Mouse (Mus musculus) CH12.LX (cell line): ENCODE data around the gene Kdm4b.

Source experiments
- CTCF ChIP-seq, 2 experiments: IDR thresholded peaks in 1 of 2; conservative IDR thresholded peaks in 1 of 2; 2 replicates each; pipeline ENCODE4 v1.5.1; 2011 to 2012; ENCODE audit warnings: low read depth in 2 of 2, low read length in 2 of 2, improper control_type of control experiment in 1 of 2, inconsistent platforms in 1 of 2, mild to moderate bottlenecking in 1 of 2, moderate library complexity in 1 of 2
- EP300 ChIP-seq: IDR thresholded peaks from 2 replicates; pipeline ENCODE4 v1.6.1; 2011; ENCODE audit warnings: low read length, improper control_type of control experiment
- MYC ChIP-seq: IDR thresholded peaks from 2 replicates; pipeline ENCODE4 v1.6.1; 2011; ENCODE audit warnings: low read depth, mild to moderate bottlenecking, improper control_type of control experiment, low read length
- NELFE ChIP-seq: IDR thresholded peaks from 2 replicates; pipeline ENCODE4 v1.6.1; 2011; ENCODE audit warnings: low read depth, low read length, improper control_type of control experiment
- POLR2A ChIP-seq: IDR thresholded peaks from 2 replicates; pipeline ENCODE4 v1.6.1; 2011; ENCODE audit warnings: low read depth, mild to moderate bottlenecking, improper control_type of control experiment, low read length
- RCOR1 ChIP-seq: conservative IDR thresholded peaks from 2 replicates; pipeline ENCODE4 v1.6.1; 2012; ENCODE audit warnings: low read depth, mild to moderate bottlenecking, inconsistent platforms, low read length, improper control_type of control experiment
- SMC3 ChIP-seq: IDR thresholded peaks from 2 replicates; pipeline ENCODE4 v1.6.1; 2011; ENCODE audit warnings: low read depth, low read length, improper control_type of control experiment
- TCF12 ChIP-seq: IDR thresholded peaks from 2 replicates; pipeline ENCODE4 v1.6.1; 2014; ENCODE audit warnings: low read depth, mild to moderate bottlenecking, inconsistent platforms, low read length, improper control_type of control experiment
- UBTF ChIP-seq: IDR thresholded peaks from 2 replicates; pipeline ENCODE4 v1.6.1; 2012; ENCODE audit warnings: low read depth, mild to moderate bottlenecking, inconsistent platforms, low read length, improper control_type of control experiment, moderate library complexity
- USF1 ChIP-seq: IDR thresholded peaks from 2 replicates; pipeline ENCODE4 v1.6.1; 2014; ENCODE audit warnings: low read depth, mild to moderate bottlenecking, inconsistent platforms, low read length, improper control_type of control experiment
- USF2 ChIP-seq: conservative IDR thresholded peaks from 2 replicates; pipeline ENCODE4 v1.6.1; 2011; ENCODE audit warnings: low read depth, low read length, improper control_type of control experiment
- ZC3H11A ChIP-seq: IDR thresholded peaks from 2 replicates; pipeline ENCODE4 v1.6.1; 2012; ENCODE audit warnings: low read depth, mild to moderate bottlenecking, inconsistent platforms, low read length, improper control_type of control experiment
- ZNF384 ChIP-seq: IDR thresholded peaks from 2 replicates; pipeline ENCODE4 v1.6.1; 2012; ENCODE audit warnings: low read depth, low read length, improper control_type of control experiment, inconsistent platforms

- TF ChIP-seq ZNF384 (no peak), NELFE (no peak), USF2 (no peak), ZC3H11A (no peak), EP300 (no peak), CTCF (conservative IDR thresholded peaks at IDR 0.05 in 1 of 2, IDR thresholded peaks at IDR 0.05 in 1 of 2; ENCODE audit: low read depth in 2 of 2, low read length in 2 of 2) (no peak), TCF12 (no peak), POLR2A (no peak), SMC3 (no peak), UBTF (no peak), RCOR1 (no peak), MYC (no peak), USF1 (no peak)
Observed at GRCm38 (mm10) chr17:56384903-56385302, 59.0 kb downstream of the Kdm4b start.
